Mouse (Mus musculus): Measurements from ENCODE around the gene Hoxa9. TPM values are rescaled to one million over a fixed set of nuclear protein-coding genes. Genes with fewer than 3 reads are reported as not detected.

Gene Hoxa9
- polyA plus RNA-seq, 1 experiment from 2014 or later, result 90.5 TPM

DNA sequence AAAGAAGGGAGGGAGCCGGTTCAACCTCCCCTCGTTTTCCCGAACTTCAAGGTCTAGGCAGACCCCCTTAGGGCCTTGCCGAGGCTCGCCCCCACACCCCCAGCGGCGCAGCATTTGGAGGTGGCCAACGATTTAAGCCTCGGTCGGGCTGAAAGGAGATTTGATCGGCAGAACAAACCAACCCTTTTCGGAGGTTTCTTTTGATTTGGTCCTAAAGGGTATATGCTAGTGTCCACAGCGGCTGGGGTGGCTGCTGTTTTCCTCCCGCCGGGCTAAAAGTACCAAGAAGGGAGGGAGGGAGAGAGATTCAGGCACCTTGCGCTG, 18.5 kb upstream of the Hoxa9 start:
- H3K27ac ChIP-seq (replicated peaks; ENCODE audit: low read depth, low read length), result peak overlapping the region; percentile 93; the same call in 1 of the 2 replicates
- ATAC-seq (ENCODE audit: insufficient number of reproducible peaks, low FRiP score, low TSS enrichment, low read depth), result no peak
- H3K4me1 ChIP-seq (ENCODE audit: control insufficient read depth, insufficient read depth, low read length), result peaks cover 13% of the 10 kb centered on the region
- peak overlapping the region; percentile 94 for H3K9ac ChIP-seq (ENCODE audit: low read length)
- DNase-seq (ENCODE audit: low spot score), result no peak
- no peaks in the 10 kb centered on the region for H3K9me3 ChIP-seq (ENCODE audit: control insufficient read depth, low read length)
- peak overlapping the region; percentile 99 for H3K4me3 ChIP-seq (ENCODE audit: low read depth, low read length)
- 2% methylated on average over 16 of the region's 16 CpGs for WGBS
- peak overlapping the region; percentile 83 for H3K4me2 ChIP-seq (ENCODE audit: low read depth, severe bottlenecking)
- no peaks in the 10 kb centered on the region for H3K36me3 ChIP-seq (ENCODE audit: control insufficient read depth, insufficient read depth, low read length)
- peaks cover 4% of the 10 kb centered on the region; the same call in 1 of the 2 replicates for H3K27me3 ChIP-seq (ENCODE audit: control insufficient read depth, insufficient read depth, low read length)

DNA sequence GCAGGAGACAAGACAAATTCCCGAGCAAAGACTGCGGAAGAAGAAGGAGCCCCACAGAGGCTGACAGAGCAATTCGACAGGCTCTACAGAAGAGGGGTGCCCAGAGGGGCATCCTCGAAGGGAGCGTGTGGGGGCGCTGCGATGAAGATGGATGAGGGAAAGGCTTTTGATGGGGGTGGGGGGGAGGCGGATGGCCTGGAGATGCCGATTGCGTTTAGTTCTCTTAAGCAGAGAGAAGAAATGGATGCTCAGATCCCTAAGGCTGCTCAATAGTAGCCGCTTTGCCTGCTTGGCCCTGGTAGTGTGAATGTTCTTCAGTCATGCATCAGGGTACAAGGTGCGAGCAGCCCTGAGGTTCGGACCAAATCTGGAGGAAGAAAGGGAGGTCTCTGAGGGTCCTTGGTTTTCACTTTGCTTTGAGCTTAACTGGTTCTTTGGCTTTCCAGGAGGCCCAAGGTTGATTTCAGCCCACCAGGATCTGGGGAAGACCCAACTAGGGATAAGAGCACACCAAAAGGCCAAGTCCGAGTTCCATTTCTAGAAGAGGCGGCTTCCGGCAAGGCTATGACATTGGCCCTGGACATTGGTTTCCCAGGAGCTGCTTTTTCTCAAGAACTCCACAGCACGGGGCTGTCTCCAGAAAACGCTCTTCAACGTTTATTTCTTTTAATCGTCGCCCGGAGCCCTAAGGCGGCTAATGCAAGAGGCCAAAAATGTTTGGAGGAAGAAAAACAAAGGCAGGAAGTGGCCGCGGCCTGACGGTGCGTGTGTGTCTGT, 17.9 kb upstream of the Hoxa9 start:
- peaks cover 4% of the 10 kb centered on the region; the same call in 1 of the 2 replicates for H3K27me3 ChIP-seq (ENCODE audit: control insufficient read depth, insufficient read depth, low read length)
- peak overlapping the region; percentile 94 for H3K9ac ChIP-seq (ENCODE audit: low read length)
- ATAC-seq (ENCODE audit: insufficient number of reproducible peaks, low FRiP score, low TSS enrichment, low read depth), result no peak
- WGBS, result 2% methylated on average over 27 of the region's 27 CpGs
- H3K4me2 ChIP-seq (ENCODE audit: low read depth, severe bottlenecking), result peak overlapping the region; percentile 83
- peaks cover 13% of the 10 kb centered on the region for H3K4me1 ChIP-seq (ENCODE audit: control insufficient read depth, insufficient read depth, low read length)
- peak overlapping the region; percentile 93 for H3K27ac ChIP-seq (replicated peaks; ENCODE audit: low read depth, low read length)
- H3K9me3 ChIP-seq (ENCODE audit: control insufficient read depth, low read length), result no peaks in the 10 kb centered on the region
- peak overlapping the region; percentile 99 for H3K4me3 ChIP-seq (ENCODE audit: low read depth, low read length)
- peak; percentile 70 for DNase-seq (ENCODE audit: low spot score)
- H3K36me3 ChIP-seq (ENCODE audit: control insufficient read depth, insufficient read depth, low read length), result no peaks in the 10 kb centered on the region

DNA sequence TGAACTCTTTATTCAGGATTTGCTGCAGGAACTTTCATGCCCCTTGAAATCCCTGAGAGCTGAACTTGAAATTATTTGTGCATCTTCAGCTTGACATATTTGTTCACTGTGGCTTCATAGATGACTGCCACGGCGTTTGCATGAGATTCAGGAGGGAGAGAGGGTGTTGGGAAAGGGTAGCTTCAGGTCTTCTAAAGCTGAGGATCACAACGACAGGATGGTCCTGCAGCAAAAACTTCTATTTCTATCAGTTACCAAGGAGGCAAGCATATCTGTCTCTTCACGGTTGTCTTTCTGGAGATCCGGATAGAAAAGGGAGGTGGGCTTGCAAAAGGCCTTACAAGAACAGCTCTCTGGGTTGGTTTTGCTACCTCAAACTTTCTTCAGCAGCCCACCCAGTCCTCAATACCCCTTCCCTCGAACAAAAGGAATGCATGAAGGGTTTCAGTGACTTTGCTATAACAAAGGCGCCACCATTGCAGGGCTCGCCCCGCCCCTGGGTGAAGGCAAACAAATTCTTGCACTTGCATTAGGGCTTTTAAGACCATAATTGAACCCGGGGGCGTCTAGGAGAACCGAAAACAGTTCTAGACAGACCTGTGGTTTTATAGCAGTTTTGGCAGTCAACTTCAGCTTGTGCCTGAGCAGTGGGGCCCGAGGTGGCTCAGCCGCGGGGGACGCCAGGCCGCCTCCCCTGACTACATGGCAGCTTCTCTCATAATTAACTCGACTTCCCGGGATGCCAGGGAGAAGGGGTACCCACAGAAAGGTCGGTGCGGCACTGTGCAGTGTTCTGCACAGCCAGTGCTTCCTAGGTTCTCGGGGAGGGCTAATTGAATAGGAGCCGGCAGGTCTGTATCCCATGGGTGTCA, 17.1 kb upstream of the Hoxa9 start:
- peak overlapping the region; percentile 99 for H3K4me3 ChIP-seq (ENCODE audit: low read depth, low read length)
- DNase-seq (ENCODE audit: low spot score), result peak; percentile 80
- peak overlapping the region; percentile 83 for H3K4me2 ChIP-seq (ENCODE audit: low read depth, severe bottlenecking)
- WGBS, result 1% methylated on average over 23 of the region's 23 CpGs
- H3K9me3 ChIP-seq (ENCODE audit: control insufficient read depth, low read length), result no peaks in the 10 kb centered on the region
- H3K4me1 ChIP-seq (ENCODE audit: control insufficient read depth, insufficient read depth, low read length), result peaks cover 11% of the 10 kb centered on the region
- peaks cover 4% of the 10 kb centered on the region; the same call in 1 of the 2 replicates for H3K27me3 ChIP-seq (ENCODE audit: control insufficient read depth, insufficient read depth, low read length)
- no peak for ATAC-seq (ENCODE audit: insufficient number of reproducible peaks, low FRiP score, low TSS enrichment, low read depth)
- H3K9ac ChIP-seq (ENCODE audit: low read length), result peak overlapping the region; percentile 94
- H3K36me3 ChIP-seq (ENCODE audit: control insufficient read depth, insufficient read depth, low read length), result no peaks in the 10 kb centered on the region
- peak overlapping the region; percentile 93 for H3K27ac ChIP-seq (replicated peaks; ENCODE audit: low read depth, low read length)

DNA sequence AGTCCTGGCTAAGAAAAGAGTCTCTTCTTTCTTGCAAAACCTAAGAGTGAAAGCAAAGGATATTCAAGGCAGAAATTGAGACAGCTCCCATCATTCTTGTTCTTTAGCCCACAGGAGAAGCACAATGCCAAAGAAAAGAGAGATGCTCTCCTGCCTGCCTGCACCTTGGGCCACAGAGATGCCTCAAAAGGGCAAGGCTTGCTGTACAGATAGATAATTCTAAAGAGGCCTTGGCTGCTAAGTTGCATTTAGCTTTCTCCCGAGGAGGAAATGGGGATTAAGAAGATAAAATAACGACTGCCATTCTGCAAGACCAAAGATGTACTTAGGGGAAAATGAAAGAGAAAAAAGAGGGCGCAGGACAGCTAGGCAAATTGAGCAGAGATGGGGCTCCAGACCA, 16.0 kb upstream of the Hoxa9 start:
- DNase-seq (ENCODE audit: low spot score), result peak; percentile 57

DNA sequence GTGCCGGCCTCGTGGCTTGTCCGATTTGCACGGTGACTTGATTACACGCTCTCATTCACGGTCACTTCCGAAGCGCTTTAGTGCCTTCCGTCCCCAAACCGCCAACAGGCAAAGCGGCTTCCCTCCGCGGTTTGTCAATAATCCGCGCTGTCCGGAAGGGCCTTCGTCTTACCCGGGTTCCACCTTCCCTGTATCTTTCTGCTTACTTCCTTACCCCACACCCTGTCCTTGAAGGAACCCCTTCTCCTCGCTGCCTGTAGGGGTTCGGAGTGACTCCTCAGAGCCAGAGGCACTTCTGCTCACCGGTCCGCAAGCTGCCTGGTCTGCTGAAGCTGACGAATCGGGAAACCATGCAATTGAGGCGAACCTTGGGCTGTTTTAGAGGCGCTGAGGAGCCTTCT, 15.5 kb upstream of the Hoxa9 start:
- no peaks in the 10 kb centered on the region for H3K36me3 ChIP-seq (ENCODE audit: control insufficient read depth, insufficient read depth, low read length)
- H3K4me1 ChIP-seq (ENCODE audit: control insufficient read depth, insufficient read depth, low read length), result peaks cover 20% of the 10 kb centered on the region
- no peaks in the 10 kb centered on the region for H3K9me3 ChIP-seq (ENCODE audit: control insufficient read depth, low read length)
- peaks cover 4% of the 10 kb centered on the region; the same call in 1 of the 2 replicates for H3K27me3 ChIP-seq (ENCODE audit: control insufficient read depth, insufficient read depth, low read length)
- H3K27ac ChIP-seq (replicated peaks; ENCODE audit: low read depth, low read length), result peak overlapping the region; percentile 99
- ATAC-seq (ENCODE audit: insufficient number of reproducible peaks, low FRiP score, low TSS enrichment, low read depth), result no peak
- H3K4me2 ChIP-seq (ENCODE audit: low read depth, severe bottlenecking), result peak overlapping the region; percentile 83
- peak overlapping the region; percentile 100 for H3K9ac ChIP-seq (ENCODE audit: low read length)
- peak; percentile 76 for DNase-seq (ENCODE audit: low spot score)
- peak overlapping the region; percentile 99 for H3K4me3 ChIP-seq (ENCODE audit: low read depth, low read length)
- WGBS, result under 1% methylated on average over 26 of the region's 26 CpGs

More for the DNA sequence above, 16.0 kb upstream of the Hoxa9 start:
- Histone ChIP-seq H3K36me3 (ENCODE audit: control insufficient read depth, insufficient read depth, low read length) (no peaks in the 10 kb centered on the region), H3K4me3 (ENCODE audit: low read depth, low read length) (peak overlapping the region; percentile 99), H3K27me3 (ENCODE audit: control insufficient read depth, insufficient read depth, low read length) (peaks cover 4% of the 10 kb centered on the region; the same call in 1 of the 2 replicates), H3K9me3 (ENCODE audit: control insufficient read depth, low read length) (no peaks in the 10 kb centered on the region), H3K27ac (replicated peaks; ENCODE audit: low read depth, low read length) (peak overlapping the region; percentile 99), H3K9ac (ENCODE audit: low read length) (peak overlapping the region; percentile 100), H3K4me2 (ENCODE audit: low read depth, severe bottlenecking) (peak overlapping the region; percentile 83), H3K4me1 (ENCODE audit: control insufficient read depth, insufficient read depth, low read length) (peaks cover 17% of the 10 kb centered on the region)
- 3% methylated on average over 3 of the region's 3 CpGs for WGBS
- no peak for ATAC-seq (ENCODE audit: insufficient number of reproducible peaks, low FRiP score, low TSS enrichment, low read depth)

DNA sequence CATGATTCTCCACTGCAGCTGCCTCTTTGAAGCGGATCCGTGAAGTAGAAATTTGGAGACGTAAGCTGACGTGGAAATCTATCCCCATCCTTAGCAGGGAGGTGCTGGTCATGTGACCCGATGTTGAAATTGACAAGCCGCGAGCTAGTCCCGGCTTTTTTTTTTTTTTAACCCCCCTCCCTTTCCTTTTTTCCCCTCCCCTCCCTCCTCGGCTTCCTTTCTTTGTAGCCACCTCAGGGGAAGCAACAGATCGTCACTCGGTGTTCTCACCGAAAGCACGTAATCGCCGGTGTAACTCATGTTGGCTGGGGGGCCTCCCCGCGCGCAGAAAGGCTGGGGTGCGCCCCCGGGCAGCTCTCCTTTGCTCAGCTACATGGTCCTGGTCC, 14.9 kb upstream of the Hoxa9 start, which contains the start of gene Hoxa11:
Gene Hoxa11, minus strand, starts transcription at position 54 of the 386 bp plus-strand sequence.
- WGBS, result 0% methylated on average over 20 of the region's 20 CpGs
- peak within 1 kb of the TSS; percentile 99 for H3K4me3 ChIP-seq (ENCODE audit: low read depth, low read length)
- peaks cover 3% of the 10 kb centered on the region; the same call in 1 of the 2 replicates for H3K27me3 ChIP-seq (ENCODE audit: control insufficient read depth, insufficient read depth, low read length)
- peak within 1 kb of the TSS; percentile 100 for H3K9ac ChIP-seq (ENCODE audit: low read length)
- H3K27ac ChIP-seq (replicated peaks; ENCODE audit: low read depth, low read length), result peak within 1 kb of the TSS; percentile 99
- DNase-seq (ENCODE audit: low spot score), result peak; percentile 81
- H3K4me2 ChIP-seq (ENCODE audit: low read depth, severe bottlenecking), result peak within 1 kb of the TSS; percentile 83
- no peaks in the 10 kb centered on the region for H3K9me3 ChIP-seq (ENCODE audit: control insufficient read depth, low read length)
- ATAC-seq (ENCODE audit: insufficient number of reproducible peaks, low FRiP score, low TSS enrichment, low read depth), result peak; percentile 32; the same call in 1 of the 2 replicates
- no peaks in the 10 kb centered on the region for H3K36me3 ChIP-seq (ENCODE audit: control insufficient read depth, insufficient read depth, low read length)
- peaks cover 20% of the 10 kb centered on the region for H3K4me1 ChIP-seq (ENCODE audit: control insufficient read depth, insufficient read depth, low read length)

DNA sequence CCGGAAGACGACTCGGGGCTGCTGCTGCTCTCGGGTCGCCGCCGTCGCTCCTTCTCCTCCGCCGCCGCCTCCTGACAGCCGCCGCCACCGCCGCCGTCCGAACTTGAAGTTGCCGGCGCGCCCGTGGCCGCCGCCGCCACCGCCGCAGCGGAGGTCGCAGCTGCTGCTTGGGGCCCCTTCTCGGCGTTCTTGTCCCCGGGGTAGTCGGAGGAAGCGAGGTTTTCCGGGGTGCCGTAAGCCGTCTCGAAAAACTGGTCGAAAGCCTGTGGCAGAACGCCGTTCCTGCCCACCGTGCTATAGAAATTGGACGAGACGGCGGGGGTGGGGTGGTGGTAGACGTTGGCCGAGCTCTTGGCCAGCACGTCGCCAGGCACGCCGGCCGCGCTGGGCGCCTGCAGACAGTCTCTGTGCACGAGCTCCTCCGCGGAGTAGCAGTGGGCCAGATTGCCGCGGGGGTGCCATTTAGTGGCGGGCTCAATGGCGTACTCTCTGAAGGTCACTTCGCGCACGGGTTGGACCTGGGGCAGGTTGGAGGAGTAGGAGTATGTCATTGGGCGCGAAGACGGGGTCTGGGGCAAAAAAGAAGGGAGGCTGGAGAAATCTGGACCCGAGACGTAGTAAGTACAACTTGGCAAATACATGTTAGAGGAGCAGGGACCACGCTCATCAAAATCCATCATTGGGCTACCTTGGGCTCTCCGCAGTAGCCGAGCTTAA, 14.3 kb upstream of the Hoxa9 start:
- Histone ChIP-seq H3K27ac (replicated peaks; ENCODE audit: low read depth, low read length) (peak overlapping the region; percentile 99), H3K36me3 (ENCODE audit: control insufficient read depth, insufficient read depth, low read length) (no peaks in the 10 kb centered on the region), H3K4me3 (ENCODE audit: low read depth, low read length) (peak overlapping the region; percentile 99), H3K9ac (ENCODE audit: low read length) (peak overlapping the region; percentile 100), H3K9me3 (ENCODE audit: control insufficient read depth, low read length) (no peaks in the 10 kb centered on the region), H3K27me3 (ENCODE audit: control insufficient read depth, insufficient read depth, low read length) (no peaks in the 10 kb centered on the region), H3K4me2 (ENCODE audit: low read depth, severe bottlenecking) (peak overlapping the region; percentile 83), H3K4me1 (ENCODE audit: control insufficient read depth, insufficient read depth, low read length) (peaks cover 17% of the 10 kb centered on the region)
- 0 out of 2 replicates have a peak, but pooled peaks have one; percentile 2 for ATAC-seq (ENCODE audit: insufficient number of reproducible peaks, low FRiP score, low TSS enrichment, low read depth)
- peak; percentile 78 for DNase-seq (ENCODE audit: low spot score)
- under 1% methylated on average over 71 of the region's 71 CpGs for WGBS
